Mouse (Mus musculus) intestine, postnatal 0 days (tissue): ENCODE data around the gene Krt5. TPM values are rescaled to one million over a fixed set of nuclear protein-coding genes. Genes with fewer than 3 reads are reported as not detected.

Experiments used
- ATAC-seq: fragments of 200-750 bp; cut with Nextera tagmentation; 2 replicates; pipeline ENCODE4 v1.8.0; 2017; ENCODE audit warnings: mild to moderate bottlenecking, moderate TSS enrichment, moderate library complexity
- H3K27ac ChIP-seq: fragments of 300-500 bp; sonication (generic); 2 replicates; pipeline ENCODE4 v1.5.1; 2014; ENCODE audit warnings: mild to moderate bottlenecking, low read depth, low read length, moderate library complexity
- H3K27me3 ChIP-seq: fragments of 300-500 bp; sonication (generic); replicated peaks from 2 replicates; pipeline ENCODE4 v1.6.1; 2014; ENCODE audit warnings: low read length, mixed read lengths; ENCODE audit not compliant: control insufficient read depth, insufficient read depth
- H3K36me3 ChIP-seq: fragments of 300-500 bp; sonication (generic); 2 replicates; pipeline ENCODE4 v1.6.1; 2014; ENCODE audit warnings: mild to moderate bottlenecking, moderate library complexity; ENCODE audit not compliant: control insufficient read depth, insufficient read depth
- H3K4me1 ChIP-seq: fragments of 300-500 bp; sonication (generic); replicated peaks from 2 replicates; pipeline ENCODE4 v1.6.1; 2014; ENCODE audit warnings: antibody characterized with exemption, low read length, mixed read lengths; ENCODE audit not compliant: control insufficient read depth, insufficient read depth
- H3K4me2 ChIP-seq: fragments of 300-500 bp; sonication (generic); replicated peaks from 2 replicates; pipeline ENCODE4 v1.6.1; 2014; ENCODE audit warnings: low read depth, mild to moderate bottlenecking, moderate library complexity
- H3K4me3 ChIP-seq: fragments of 300-500 bp; sonication (generic); 2 replicates; pipeline ENCODE4 v1.5.1; 2014; ENCODE audit warnings: low read depth, low read length
- H3K9ac ChIP-seq: fragments of 300-500 bp; sonication (generic); 2 replicates; pipeline ENCODE4 v1.6.1; 2014; ENCODE audit warnings: mild to moderate bottlenecking, low read depth, low read length
- H3K9me3 ChIP-seq: fragments of 300-500 bp; sonication (generic); 2 replicates; pipeline ENCODE4 v1.6.1; 2016; ENCODE audit warnings: mixed run types; ENCODE audit not compliant: control insufficient read depth
- CTCF ChIP-seq: sonication (generic); IDR thresholded peaks from 2 replicates; pipeline ENCODE4 v1.5.1; 2016; ENCODE audit warnings: low read depth, mild to moderate bottlenecking, control low read depth, antibody characterized with exemption, moderate library complexity
- WGBS: fragments of 180-500 bp; shearing (Covaris S2); extraction: QIAGEN DNeasy Blood & Tissue Kit; methylation state at CpG from one replicate; pipeline ENCODE4 v1.1.7; 2014; 5-methylcytosine and 5-hydroxymethylcytosine counted together
- polyA plus RNA-seq: library from polyadenylated mRNA; unstranded; fragments of >200 nt; fragmentation: Nextera tagmentation; extraction: Ambion mirVana; gene quantifications from 2 replicates; pipeline ENCODE4 v1.2.1, GENCODE M21; 2015

Gene Krt5
- polyA plus RNA-seq, 1 experiment from 2014 or later, result 0.08 TPM

GRCm38 (mm10) chr15:101713731-101714130 is 1.0 kb upstream of the Krt5 start:
- Histone ChIP-seq H3K27ac (no peak overlapping the region), H3K9me3 (no peaks in the 10 kb centered on the region), H3K4me1 (no peaks in the 10 kb centered on the region), H3K36me3 (no peaks in the 10 kb centered on the region), H3K9ac (no peak overlapping the region), H3K27me3 (no peaks in the 10 kb centered on the region), H3K4me3 (no peak overlapping the region), H3K4me2 (no peak overlapping the region)
- no peak for ATAC-seq
- WGBS, result 51% methylated on average over 8 of the region's 8 CpGs
- no peak for TF ChIP-seq CTCF

GRCm38 (mm10) chr15:101708683-101709082 is 4.0 kb downstream of the Krt5 start:
- Histone ChIP-seq H3K27ac (no peak overlapping the region), H3K27me3 (no peaks in the 10 kb centered on the region), H3K36me3 (no peaks in the 10 kb centered on the region), H3K4me3 (no peak overlapping the region), H3K9me3 (no peaks in the 10 kb centered on the region), H3K4me2 (no peak overlapping the region), H3K4me1 (no peaks in the 10 kb centered on the region), H3K9ac (no peak overlapping the region)
- 63% methylated on average over 11 of the region's 11 CpGs for WGBS
- no peak for ATAC-seq
- TF ChIP-seq CTCF, result peak; percentile 38

- Histone ChIP-seq H3K27ac (no peak overlapping the region), H3K36me3 (no peaks in the 10 kb centered on the region), H3K4me2 (no peak overlapping the region), H3K27me3 (no peaks in the 10 kb centered on the region), H3K4me1 (no peaks in the 10 kb centered on the region), H3K4me3 (no peak overlapping the region), H3K9ac (no peak overlapping the region), H3K9me3 (no peaks in the 10 kb centered on the region)
- 85% methylated on average over 9 of the region's 9 CpGs for WGBS
- no peak for TF ChIP-seq CTCF
- ATAC-seq, result no peak
Measured at GRCm38 (mm10) chr15:101707454-101707853, 5.2 kb downstream of the Krt5 start.

GRCm38 (mm10) chr15:101704066-101704465 is 8.6 kb downstream of the Krt5 start:
- Histone ChIP-seq H3K27me3 (no peaks in the 10 kb centered on the region), H3K9ac (no peak overlapping the region), H3K4me3 (no peak overlapping the region), H3K36me3 (no peaks in the 10 kb centered on the region), H3K27ac (no peak overlapping the region), H3K4me1 (no peaks in the 10 kb centered on the region), H3K9me3 (no peaks in the 10 kb centered on the region), H3K4me2 (no peak overlapping the region)
- TF ChIP-seq CTCF, result peak; percentile 65
- 64% methylated on average over 4 of the region's 4 CpGs for WGBS
- ATAC-seq, result no peak

- Histone ChIP-seq H3K4me1 (no peaks in the 10 kb centered on the region), H3K4me2 (no peak overlapping the region), H3K36me3 (no peaks in the 10 kb centered on the region), H3K9ac (no peak overlapping the region), H3K27ac (no peak overlapping the region), H3K27me3 (no peaks in the 10 kb centered on the region), H3K9me3 (no peaks in the 10 kb centered on the region), H3K4me3 (no peak overlapping the region)
- no peak for ATAC-seq
- 44% methylated on average over 2 of the region's 2 CpGs for WGBS
- TF ChIP-seq CTCF, result no peak
Measured at GRCm38 (mm10) chr15:101702380-101702779, 10.3 kb downstream of the Krt5 start.

GRCm38 (mm10) chr15:101699866-101700265 is 12.8 kb downstream of the Krt5 start:
- WGBS, result 75% methylated on average over 8 of the region's 8 CpGs
- Histone ChIP-seq H3K9ac (no peak overlapping the region), H3K4me3 (no peak overlapping the region), H3K4me1 (no peaks in the 10 kb centered on the region), H3K27ac (no peak overlapping the region), H3K36me3 (no peaks in the 10 kb centered on the region), H3K4me2 (no peak overlapping the region), H3K27me3 (no peaks in the 10 kb centered on the region), H3K9me3 (no peaks in the 10 kb centered on the region)
- no peak for TF ChIP-seq CTCF
- ATAC-seq, result no peak

- Histone ChIP-seq H3K4me3 (no peak overlapping the region), H3K9me3 (no peaks in the 10 kb centered on the region), H3K27me3 (no peaks in the 10 kb centered on the region), H3K36me3 (no peaks in the 10 kb centered on the region), H3K4me2 (no peak overlapping the region), H3K9ac (no peak overlapping the region), H3K4me1 (no peaks in the 10 kb centered on the region), H3K27ac (no peak overlapping the region)
- no peak for TF ChIP-seq CTCF
- no peak for ATAC-seq
- 45% methylated on average over 3 of the region's 3 CpGs for WGBS
Measured at GRCm38 (mm10) chr15:101699192-101699591, 13.5 kb downstream of the Krt5 start.
